Mouse (Mus musculus) liver, embryonic 14.5 days (tissue): ENCODE measurements at regions not wholly inside any gene's neighbourhood (a gene's known extent, or its start where the extent isn't known, plus 50 kb on each side); places are given as distances from the start of the nearest gene placed in this dataset.
"Not testable (repeated sequence)": the region's sequence is repeated elsewhere in the genome, so short reads cannot be mapped to it uniquely, and the experiment has no call there.

Experiments
- ATAC-seq: fragments of 200-750 bp; cut with Nextera tagmentation; 2 replicates; pipeline ENCODE4 v1.8.0; 2017; ENCODE audit warnings: moderate number of reproducible peaks, mild to moderate bottlenecking, moderate library complexity; ENCODE audit not compliant: insufficient read depth
- DNase-seq, 3 experiments: peaks; one replicate each; pipeline ENCODE4 v3.0.0-alpha.2; 2012 to 2013; ENCODE audit warnings: low read depth in 3 of 3, low spot score in 3 of 3
- H3K27ac ChIP-seq: fragments of 300-500 bp; sonication (generic); 2 replicates; pipeline ENCODE4 v1.5.1; 2014; ENCODE audit warnings: moderate library complexity, mild to moderate bottlenecking, control low read depth, inconsistent platforms
- H3K27me3 ChIP-seq: fragments of 300-500 bp; sonication (generic); 2 replicates; pipeline ENCODE4 v1.6.1; 2014; ENCODE audit warnings: mild to moderate bottlenecking, low read length, moderate library complexity; ENCODE audit not compliant: control insufficient read depth, insufficient read depth
- H3K36me3 ChIP-seq: fragments of 300-500 bp; sonication (generic); replicated peaks from 2 replicates; pipeline ENCODE4 v1.6.1; 2014; ENCODE audit warnings: low read depth; ENCODE audit not compliant: control insufficient read depth, insufficient read depth
- H3K4me1 ChIP-seq, 2 experiments: fragments of 200-500 bp in 1 of 2; fragments of 300-500 bp in 1 of 2; sonication (generic) in 1 of 2; replicated peaks; 2 replicates each; pipeline ENCODE4 v1.6.1; 2012 to 2014; ENCODE audit warnings: antibody characterized with exemption in 1 of 2, inconsistent platforms in 1 of 2, low read length in 1 of 2; ENCODE audit not compliant: control insufficient read depth in 2 of 2, insufficient read depth in 2 of 2
- H3K4me2 ChIP-seq: fragments of 300-500 bp; sonication (generic); 2 replicates; pipeline ENCODE4 v1.6.1; 2014; ENCODE audit warnings: low read depth, mild to moderate bottlenecking, control low read depth, moderate library complexity
- H3K4me3 ChIP-seq, 2 experiments: fragments of 200-500 bp in 1 of 2; fragments of 300-500 bp in 1 of 2; sonication (generic) in 1 of 2; 2 replicates each; pipeline ENCODE4 v1.5.1; 2012 to 2014; ENCODE audit warnings: low read depth in 2 of 2, low read length in 2 of 2, mild to moderate bottlenecking in 2 of 2, control low read depth in 1 of 2, inconsistent platforms in 1 of 2, moderate library complexity in 1 of 2; ENCODE audit not compliant: insufficient read depth in 1 of 2
- H3K9ac ChIP-seq: fragments of 300-500 bp; sonication (generic); replicated peaks from 2 replicates; pipeline ENCODE4 v1.6.1; 2014; ENCODE audit warnings: mild to moderate bottlenecking, control low read depth, moderate library complexity
- H3K9me3 ChIP-seq: fragments of 300-500 bp; sonication (generic); 2 replicates; pipeline ENCODE4 v1.6.1; 2016; ENCODE audit warnings: low read length, mixed read lengths; ENCODE audit not compliant: control insufficient read depth
- CTCF ChIP-seq: IDR thresholded peaks from 2 replicates; pipeline ENCODE4 v1.5.1; 2016; ENCODE audit warnings: antibody characterized with exemption, low read depth, control low read depth
- EP300 ChIP-seq: IDR thresholded peaks from 2 replicates; pipeline ENCODE4 v1.6.1; 2016; ENCODE audit warnings: antibody characterized with exemption, low read depth
- WGBS: fragments of 180-500 bp; shearing (Covaris S2); extraction: QIAGEN DNeasy Blood & Tissue Kit; methylation state at CpG from one replicate; pipeline ENCODE4 v1.1.7; 2014; ENCODE audit not compliant: insufficient replicate concordance; 5-methylcytosine and 5-hydroxymethylcytosine counted together

DNA sequence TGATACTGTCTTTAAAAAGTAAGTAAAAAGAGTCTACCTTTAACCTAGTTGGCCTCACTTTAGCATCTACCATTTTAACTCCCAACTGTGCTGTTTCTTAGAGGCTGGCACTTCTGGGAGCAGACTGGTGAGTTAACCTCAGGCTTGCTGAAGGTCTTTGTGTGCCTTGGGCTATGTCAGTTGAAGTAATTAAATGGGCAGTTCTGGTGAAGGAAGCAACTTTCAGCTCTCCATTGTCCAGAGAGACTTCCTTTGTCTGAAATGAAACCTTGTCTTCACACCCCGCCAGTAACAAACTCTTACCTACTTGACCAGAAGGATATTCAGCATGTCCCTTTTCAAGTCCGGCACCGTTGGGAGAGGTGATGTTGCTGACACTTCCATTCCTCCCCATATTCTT lies 55.5 kb downstream of the Zfp281 start:
- no peaks in the 10 kb centered on the region for H3K27me3 ChIP-seq
- TF ChIP-seq CTCF = no peak
- TF ChIP-seq EP300 = no peak
- WGBS = 59% methylated on average over 3 of the region's 3 CpGs

DNA sequence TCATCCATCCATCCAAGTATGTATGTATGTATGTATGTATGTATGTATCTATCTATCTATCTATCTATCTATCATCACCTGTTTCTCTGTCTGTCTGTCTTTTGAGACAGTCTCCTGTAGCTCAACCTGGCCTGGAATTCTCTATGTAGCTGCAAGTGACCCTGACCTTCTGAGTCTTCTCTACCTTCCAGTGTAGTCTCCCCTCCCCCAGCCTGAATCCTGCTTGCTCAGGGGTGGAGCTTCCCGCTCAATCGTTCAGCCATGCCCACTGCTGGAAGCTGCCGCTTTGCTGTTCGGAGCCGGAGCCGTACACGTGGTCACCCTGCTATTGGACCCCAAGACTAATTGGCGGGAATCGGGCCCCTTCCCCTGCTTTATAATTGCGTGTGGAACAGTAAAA lies 57.6 kb downstream of the Zfp281 start:
- H3K4me2 ChIP-seq, H3K4me3 ChIP-seq, DNase-seq, ATAC-seq, H3K9ac ChIP-seq, H3K36me3 ChIP-seq, H3K9me3 ChIP-seq, H3K27me3 ChIP-seq, H3K27ac ChIP-seq: not testable (repeated sequence)
- 67% methylated on average over 10 of the region's 10 CpGs for WGBS
- peaks cover 0 to 13% of the 10 kb centered on the region in 2 experiments; a peak in 2 of 4 replicates for H3K4me1 ChIP-seq

More for the DNA sequence above, 55.5 kb downstream of the Zfp281 start:
- Histone ChIP-seq H3K27ac (no peak overlapping the region), H3K36me3 (no peaks in the 10 kb centered on the region), H3K4me2 (no peak overlapping the region), H3K9ac (no peak overlapping the region), H3K4me1 (peaks cover 0 to 11% of the 10 kb centered on the region in 2 experiments; a peak in 2 of 4 replicates), H3K4me3 (no peak overlapping the region), H3K9me3 (no peaks in the 10 kb centered on the region)
- no peak for ATAC-seq
- no peak for DNase-seq

DNA sequence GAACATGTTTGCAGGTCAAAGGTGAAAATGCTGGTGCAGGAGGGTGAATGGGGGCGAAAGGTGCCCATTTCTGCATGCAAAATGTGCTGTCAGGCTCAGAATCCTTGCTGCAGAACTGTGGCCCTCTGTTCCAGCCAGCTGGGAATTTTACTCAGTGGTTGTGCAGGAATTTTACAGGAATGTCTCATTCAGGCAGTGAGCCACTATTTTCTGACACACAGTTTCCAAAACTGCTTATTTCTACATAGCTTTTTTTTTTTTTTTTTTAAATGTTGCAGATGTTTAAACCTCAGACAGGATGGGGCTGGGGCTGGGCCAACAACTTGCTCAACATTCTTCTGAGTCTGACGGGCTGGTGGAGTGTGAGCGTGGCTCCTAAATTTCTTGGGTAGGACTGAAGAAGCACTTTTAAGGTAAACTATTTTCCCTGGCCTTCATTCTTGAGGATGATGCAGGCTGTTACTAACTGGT lies 58.4 kb downstream of the Zfp281 start:
- no peak for TF ChIP-seq EP300
- TF ChIP-seq CTCF = no peak
- Histone ChIP-seq H3K9ac (no peak overlapping the region), H3K9me3 (no peaks in the 10 kb centered on the region), H3K27me3 (no peaks in the 10 kb centered on the region), H3K4me3 (no peak overlapping the region), H3K36me3 (no peaks in the 10 kb centered on the region), H3K4me1 (peaks cover 0 to 13% of the 10 kb centered on the region in 2 experiments; a peak in 2 of 4 replicates), H3K4me2 (no peak overlapping the region), H3K27ac (no peak overlapping the region)
- 60% methylated on average over 3 of the region's 3 CpGs for WGBS
- DNase-seq (no peak), ATAC-seq (no peak)

DNA sequence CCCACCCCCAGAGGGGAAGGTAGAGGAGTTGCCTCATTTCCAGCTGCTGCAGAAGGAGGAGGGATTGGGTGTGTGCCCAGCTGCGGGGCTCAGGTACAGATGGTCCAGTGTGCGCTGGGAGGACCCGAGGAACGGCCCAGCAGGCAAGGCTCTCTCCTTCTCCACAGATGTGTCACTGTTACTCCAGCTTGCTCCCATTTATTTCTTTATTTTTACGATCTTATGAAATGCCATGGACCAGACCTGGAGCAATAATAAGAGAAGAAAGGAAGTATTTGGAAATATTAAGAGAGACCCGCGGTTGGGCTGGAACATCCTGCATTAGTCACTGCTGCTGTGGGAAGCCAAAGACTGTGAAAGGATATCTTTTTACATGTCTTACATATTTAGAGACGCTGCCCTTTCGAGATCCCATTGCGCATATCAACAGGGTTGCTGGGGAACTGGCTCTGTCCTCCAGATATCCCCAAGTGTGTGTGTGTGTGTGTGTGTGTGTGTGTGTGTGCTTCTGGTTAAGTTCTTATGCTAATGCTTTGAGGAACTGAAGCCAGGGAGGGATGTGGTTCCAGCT lies 58.9 kb downstream of the Zfp281 start:
- DNase-seq = peak in 1 of 3 experiments; percentile 38
- no peak for TF ChIP-seq EP300
- TF ChIP-seq CTCF = no peak
- WGBS = 55% methylated on average over 10 of the region's 10 CpGs
- no peak overlapping the region for H3K4me3 ChIP-seq
- H3K4me2 ChIP-seq = no peak overlapping the region
- no peaks in the 10 kb centered on the region for H3K36me3 ChIP-seq
- H3K9ac ChIP-seq = no peak overlapping the region
- H3K27ac ChIP-seq = no peak overlapping the region
- H3K4me1 ChIP-seq = peaks cover 0 to 13% of the 10 kb centered on the region in 2 experiments; a peak in 2 of 4 replicates
- ATAC-seq = no peak
- H3K9me3 ChIP-seq = no peaks in the 10 kb centered on the region
- no peaks in the 10 kb centered on the region for H3K27me3 ChIP-seq

DNA sequence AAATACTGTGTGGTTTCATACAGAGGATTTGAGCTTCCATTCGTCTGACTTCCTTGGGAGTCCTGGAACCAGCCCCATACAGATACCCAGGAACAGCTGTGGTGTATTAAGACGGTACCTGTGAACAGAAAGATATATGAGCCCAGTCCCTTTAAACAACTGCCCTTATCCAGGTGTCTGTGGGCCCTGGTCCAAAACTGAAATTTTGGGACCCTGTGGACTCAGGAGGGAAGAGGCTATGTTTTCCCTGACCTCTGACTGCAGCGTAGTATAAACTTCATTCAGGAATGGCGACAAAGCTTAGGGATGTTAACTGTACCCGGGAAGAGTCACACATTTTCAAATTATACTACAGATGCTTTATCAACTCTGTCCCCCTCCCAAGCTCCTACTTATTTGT lies 59.8 kb downstream of the Zfp281 start:
- DNase-seq (no peak), ATAC-seq (no peak)
- Histone ChIP-seq H3K4me2 (no peak overlapping the region; the same call in 1 of the 2 replicates), H3K9ac (no peak overlapping the region), H3K9me3 (no peaks in the 10 kb centered on the region), H3K4me3 (no peak overlapping the region), H3K27me3 (no peaks in the 10 kb centered on the region), H3K4me1 (peaks cover 0 to 13% of the 10 kb centered on the region in 2 experiments; a peak in 2 of 4 replicates), H3K36me3 (no peaks in the 10 kb centered on the region), H3K27ac (no peak overlapping the region)
- 79% methylated on average over 5 of the region's 5 CpGs for WGBS
- TF ChIP-seq EP300 = no peak
- no peak for TF ChIP-seq CTCF
